Comparison of ENCODE assay signal across 9 mouse cellular contexts in genomic region chr9:108819495-108819894, GRCm38 (mm10). TPM values are rescaled to one million over a fixed set of nuclear protein-coding genes. Genes with fewer than 3 reads are reported as not detected.
DNase-seq lines count a peak whose midpoint lies in the region; ATAC-seq and TF ChIP-seq lines count a peak whose summit lies in the region.
"Had no signal": no experiment of that assay in that cellular context is flagged by ENCODE, and none has a peak within 500 bp of the region (broad histone marks: within the 10 kb centered on the region; RNA-seq: fewer than 3 reads in every experiment).

No protein-coding gene starts in this region.

- 52% methylated on average over 3 of the region's 3 CpGs for WGBS in heart, embryonic 10.5 days
- WGBS in bone marrow, adult 2 months: 55% methylated on average over 3 of the region's 3 CpGs
- WGBS in heart, postnatal 0 days: 50% methylated on average over 3 of the region's 3 CpGs

- no peak overlapping the region for H3K4me3 ChIP-seq in heart, embryonic 10.5 days
- no peak overlapping the region for H3K4me3 ChIP-seq in bone marrow, adult 2 months (replicated peaks; ENCODE audit: control insufficient read depth, low read depth, low read length)
- no peak overlapping the region for H3K4me3 ChIP-seq in heart, postnatal 0 days (ENCODE audit: low read depth, low read length)
- H3K4me3 ChIP-seq: embryonic facial prominence, embryonic 12.5 days had no signal

- peaks cover 25% of the 10 kb centered on the region for H3K27me3 ChIP-seq in heart, embryonic 10.5 days (ENCODE audit: insufficient read depth, poor library complexity, severe bottlenecking)
- H3K27me3 ChIP-seq in heart, postnatal 0 days (ENCODE audit: control insufficient read depth, insufficient read depth, low read length): peaks cover 17% of the 10 kb centered on the region

- H3K27ac ChIP-seq in heart, embryonic 10.5 days: no peak overlapping the region
- no peak overlapping the region for H3K27ac ChIP-seq in bone marrow, adult 2 months (ENCODE audit: control insufficient read depth, insufficient read depth, low read depth, low read length, poor library complexity)
- H3K27ac ChIP-seq in heart, postnatal 0 days (ENCODE audit: low read depth): no peak overlapping the region
- H3K27ac ChIP-seq: embryonic facial prominence, embryonic 12.5 days had no signal

- ATAC-seq in heart, postnatal 0 days (ENCODE audit: insufficient read depth, low read depth): no peak; the same call in 1 of the 2 replicates
- no peak for ATAC-seq in frontal cortex, adult (ENCODE audit: low TSS enrichment)

- TF ChIP-seq EP300 in heart, postnatal 0 days (IDR thresholded peaks at IDR 0.05; ENCODE audit: low read depth): no peak

- H3K9ac ChIP-seq in heart, postnatal 0 days (replicated peaks; ENCODE audit: low read depth, low read length): no peak overlapping the region
- H3K9ac ChIP-seq: embryonic facial prominence, embryonic 12.5 days had no signal

- no peak overlapping the region for H3K4me2 ChIP-seq in heart, postnatal 0 days (ENCODE audit: low read depth, low read length)
- H3K4me2 ChIP-seq: embryonic facial prominence, embryonic 12.5 days had no signal

- H3K4me1 ChIP-seq in heart, embryonic 10.5 days: 0 out of 2 replicates have a peak, but pooled peaks cover 4% of the 10 kb centered on the region
- H3K4me1 ChIP-seq in bone marrow, adult 2 months (ENCODE audit: control insufficient read depth, insufficient read depth, low read length): no peaks in the 10 kb centered on the region
- no peaks in the 10 kb centered on the region for H3K4me1 ChIP-seq in heart, postnatal 0 days (ENCODE audit: control insufficient read depth, insufficient read depth)
- H3K4me1 ChIP-seq: embryonic facial prominence, embryonic 12.5 days had no signal

- no peaks in the 10 kb centered on the region for H3K9me3 ChIP-seq in heart, embryonic 10.5 days
- no peaks in the 10 kb centered on the region for H3K9me3 ChIP-seq in heart, postnatal 0 days (replicated peaks; ENCODE audit: control insufficient read depth, low read length)
- H3K9me3 ChIP-seq: embryonic facial prominence, embryonic 12.5 days had no signal

- no peak for TF ChIP-seq POLR2A in bone marrow, adult 2 months (IDR thresholded peaks at IDR 0.05; ENCODE audit: borderline replicate concordance, control insufficient read depth, low read depth, low read length)

- TF ChIP-seq CTCF in bone marrow, adult 2 months (IDR thresholded peaks at IDR 0.05; ENCODE audit: control insufficient read depth, insufficient read depth, low read length): peak; percentile 78
- TF ChIP-seq CTCF in heart, postnatal 0 days (IDR thresholded peaks at IDR 0.05; ENCODE audit: low read depth): peak; percentile 67

- DNase-seq in heart, adult 11 months: peak; percentile 90
- no peak for DNase-seq in heart, embryonic 10.5 days (ENCODE audit: low spot score)
- DNase-seq in right cerebral cortex, postnatal 4 days: peak; percentile 77
- no peak for DNase-seq in right cerebral cortex, postnatal 36 days (ENCODE audit: low spot score in 2 of 2)
- DNase-seq in heart, postnatal 0 days (ENCODE audit: low spot score): no peak
- DNase-seq in lung, postnatal 36 days: peak; percentile 78

- peaks cover 28% of the 10 kb centered on the region for H3K36me3 ChIP-seq in heart, embryonic 10.5 days
- H3K36me3 ChIP-seq in heart, postnatal 0 days (replicated peaks; ENCODE audit: control insufficient read depth, insufficient read depth, low read length): peaks cover 28% of the 10 kb centered on the region

RNA-seq across cellular contexts. Expression of gene Celsr3, which starts 6.6 kb away (rescaled TPM):
- polyA plus RNA-seq in heart, embryonic 10.5 days (2016; fragmentation: Nextera tagmentation; extraction: Ambion mirVana): 0.13 and 0.26 TPM in 2 replicates
- 5.3 and 14.9 TPM in 2 replicates for polyA plus RNA-seq in bone marrow, adult 2 months (2011; ENCODE audit: insufficient read depth, insufficient read length, low replicate concordance, missing spikeins)
- total RNA-seq in heart, postnatal 0 days (2014; rRNA removed; ENCODE audit: low replicate concordance): 0.08 TPM in 1 of 2 replicates, not detected in the other
- 0.14 TPM in 2 replicates for polyA plus RNA-seq in heart, postnatal 0 days (2015; fragmentation: Nextera tagmentation; extraction: Ambion mirVana)

RNA-seq across cellular contexts. Expression of gene Nckipsd, which starts 11.3 kb away (rescaled TPM):
- polyA plus RNA-seq in heart, embryonic 10.5 days (2016; fragmentation: Nextera tagmentation; extraction: Ambion mirVana): 9.2 and 10.8 TPM in 2 replicates
- polyA plus RNA-seq in bone marrow, adult 2 months (2011; ENCODE audit: insufficient read depth, insufficient read length, low replicate concordance, missing spikeins): 10.0 and 13.4 TPM in 2 replicates
- total RNA-seq in heart, postnatal 0 days (2014; rRNA removed; ENCODE audit: low replicate concordance): 12.0 and 13.7 TPM in 2 replicates
- 8.8 and 10.0 TPM in 2 replicates for polyA plus RNA-seq in heart, postnatal 0 days (2015; fragmentation: Nextera tagmentation; extraction: Ambion mirVana)

RNA-seq across cellular contexts. Expression of gene Slc26a6, which starts 33.6 kb away (rescaled TPM):
- 5.4 and 9.3 TPM in 2 replicates for polyA plus RNA-seq in heart, embryonic 10.5 days (2016; fragmentation: Nextera tagmentation; extraction: Ambion mirVana)
- 11.0 and 13.3 TPM in 2 replicates for polyA plus RNA-seq in bone marrow, adult 2 months (2011; ENCODE audit: insufficient read depth, insufficient read length, low replicate concordance, missing spikeins)
- total RNA-seq in heart, postnatal 0 days (2014; rRNA removed; ENCODE audit: low replicate concordance): 3.6 and 5.7 TPM in 2 replicates
- 8.8 and 9.3 TPM in 2 replicates for polyA plus RNA-seq in heart, postnatal 0 days (2015; fragmentation: Nextera tagmentation; extraction: Ambion mirVana)

RNA-seq across cellular contexts. Expression of gene Ip6k2, which starts 35.9 kb away (rescaled TPM):
- 48.1 and 63.9 TPM in 2 replicates for polyA plus RNA-seq in heart, embryonic 10.5 days (2016; fragmentation: Nextera tagmentation; extraction: Ambion mirVana)
- polyA plus RNA-seq in bone marrow, adult 2 months (2011; ENCODE audit: insufficient read depth, insufficient read length, low replicate concordance, missing spikeins): 28.0 and 37.3 TPM in 2 replicates
- total RNA-seq in heart, postnatal 0 days (2014; rRNA removed; ENCODE audit: low replicate concordance): 28.9 and 33.1 TPM in 2 replicates
- polyA plus RNA-seq in heart, postnatal 0 days (2015; fragmentation: Nextera tagmentation; extraction: Ambion mirVana): 20.5 and 22.1 TPM in 2 replicates

Comparison
In these comparisons a context has a peak if more than half of its experiments do, and no peak if none do; other contexts are left out.
1. DNase-seq: peak in heart, adult 11 months (single experiment), right cerebral cortex, postnatal 4 days (single experiment) and lung, postnatal 36 days (single experiment); none in heart, embryonic 10.5 days (single experiment), right cerebral cortex, postnatal 36 days (0 of 2) and heart, postnatal 0 days (single experiment).